ENCODE assay signal across 17 mouse cellular contexts in the genomic region with DNA sequence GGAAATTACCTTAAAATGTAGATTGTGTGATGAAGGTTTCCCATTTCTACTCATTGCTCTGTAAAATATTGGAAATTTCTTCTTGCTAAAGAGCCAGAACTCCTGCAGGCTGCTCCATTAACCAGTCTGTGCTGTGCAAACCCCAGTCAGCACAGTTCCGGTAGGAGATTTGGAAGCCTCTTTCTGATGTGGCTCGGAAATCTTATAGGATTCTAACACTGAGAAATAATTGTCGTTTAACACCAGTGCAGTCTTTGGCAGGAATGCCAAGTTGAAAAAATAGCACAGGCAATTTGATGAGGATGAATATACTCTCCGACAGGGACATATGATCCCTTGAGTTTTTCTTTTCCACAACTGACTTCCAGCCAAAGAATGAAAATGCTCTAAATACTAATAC.
"Had no signal": no experiment of that assay in that cellular context is flagged by ENCODE, and none has a peak within 500 bp of the region (broad histone marks: within the 10 kb centered on the region; RNA-seq: fewer than 3 reads in every experiment).

No protein-coding gene starts in this region.

- H3K9me3 ChIP-seq: limb, embryonic 15.5 days; liver, embryonic 12.5 days; midbrain, embryonic 10.5 days; midbrain, embryonic 15.5 days; neural tube, embryonic 13.5 days had no signal

- ATAC-seq: liver, embryonic 12.5 days; midbrain, embryonic 15.5 days had no signal

- DNase-seq: kidney, adult 9 months; kidney, postnatal 36 days; layer of hippocampus, adult 9-11 months; layer of hippocampus, postnatal 36 days; lung, embryonic 14.5 days; lung, postnatal 10 days; lung, postnatal 4 days; retina, postnatal 1 day; thymus, adult 18-20 months; thymus, postnatal 14 days had no signal

- H3K4me1 ChIP-seq: limb, embryonic 15.5 days; liver, embryonic 12.5 days; midbrain, embryonic 15.5 days; neural tube, embryonic 13.5 days had no signal

- H3K36me3 ChIP-seq: limb, embryonic 15.5 days; liver, embryonic 12.5 days; midbrain, embryonic 10.5 days; midbrain, embryonic 15.5 days; neural tube, embryonic 13.5 days had no signal

- H3K4me3 ChIP-seq: limb, embryonic 15.5 days; liver, embryonic 12.5 days; midbrain, embryonic 10.5 days; midbrain, embryonic 15.5 days; neural tube, embryonic 13.5 days had no signal

- H3K27ac ChIP-seq: kidney, postnatal 0 days; limb, embryonic 15.5 days; liver, embryonic 12.5 days; midbrain, embryonic 10.5 days; midbrain, embryonic 15.5 days; neural tube, embryonic 13.5 days; stomach, postnatal 0 days had no signal

- H3K27me3 ChIP-seq: limb, embryonic 15.5 days; liver, embryonic 12.5 days; midbrain, embryonic 15.5 days; neural tube, embryonic 13.5 days had no signal

- H3K9ac ChIP-seq: limb, embryonic 15.5 days; liver, embryonic 12.5 days; lung, embryonic 14.5 days; midbrain, embryonic 15.5 days; neural tube, embryonic 13.5 days had no signal

- H3K4me2 ChIP-seq: limb, embryonic 15.5 days; liver, embryonic 12.5 days; lung, embryonic 14.5 days; midbrain, embryonic 15.5 days; neural tube, embryonic 13.5 days had no signal
